ENCODE assay signal across 28 mouse cellular contexts in genomic region chr3:51525186-51525785, GRCm38 (mm10). TPM values are rescaled to one million over a fixed set of nuclear protein-coding genes. Genes with fewer than 3 reads are reported as not detected.
DNase-seq lines count a peak whose midpoint lies in the region; TF ChIP-seq lines count a peak whose summit lies in the region.
"Had no signal": no experiment of that assay in that cellular context is flagged by ENCODE, and none has a peak within 500 bp of the region (broad histone marks: within the 10 kb centered on the region; RNA-seq: fewer than 3 reads in every experiment).

No protein-coding gene starts in this region.

- intact Hi-C loops in heart, adult 2 months (cut with DNase I), result no loop called here
- intact Hi-C loops in heart, postnatal 25 days (cut with DNase I), result no loop called here

- no peak for TF ChIP-seq EP300 in ES-Bruce4 (IDR thresholded peaks at IDR 0.05; ENCODE audit: insufficient read depth, low read depth, low read length)
- TF ChIP-seq EP300 in heart, adult 2 months (IDR thresholded peaks at IDR 0.05; ENCODE audit: insufficient read depth, low read depth, low read length), result no peak

- 90% methylated on average over 16 of the region's 16 CpGs for WGBS in heart, adult 2 months

- no peaks in the 10 kb centered on the region for H3K4me1 ChIP-seq in ES-Bruce4 (ENCODE audit: control insufficient read depth, insufficient read depth, low read length)
- H3K4me1 ChIP-seq in heart, adult 2 months (ENCODE audit: control insufficient read depth, insufficient read depth, low read length), result no peaks in the 10 kb centered on the region
- H3K4me1 ChIP-seq: embryonic facial prominence, embryonic 12.5 days; forebrain, embryonic 12.5 days; hindbrain, embryonic 12.5 days; kidney, embryonic 15.5 days; liver, embryonic 13.5 days; midbrain, embryonic 12.5 days; neural tube, embryonic 15.5 days had no signal

- no peaks in the 10 kb centered on the region for H3K9me3 ChIP-seq in ES-Bruce4 (replicated peaks; ENCODE audit: control insufficient read depth, insufficient read depth, low read length, poor library complexity, severe bottlenecking)
- H3K9me3 ChIP-seq: embryonic facial prominence, embryonic 12.5 days; forebrain, embryonic 12.5 days; G1E; hindbrain, embryonic 12.5 days; kidney, embryonic 15.5 days; liver, embryonic 13.5 days; midbrain, embryonic 12.5 days; neural tube, embryonic 15.5 days had no signal

- no peaks in the 10 kb centered on the region; the same call in 1 of the 2 replicates for H3K36me3 ChIP-seq in ES-Bruce4 (ENCODE audit: control insufficient read depth, insufficient read depth, low read length, poor library complexity, severe bottlenecking)
- H3K36me3 ChIP-seq in heart, adult 2 months (ENCODE audit: control insufficient read depth, insufficient read depth, low read length), result peaks cover 5% of the 10 kb centered on the region; the same call in 1 of the 2 replicates

- peak overlapping the region; percentile 0; the same call in 1 of the 2 replicates for H3K27ac ChIP-seq in ES-Bruce4 (ENCODE audit: insufficient read depth, low read length)
- H3K27ac ChIP-seq in heart, adult 2 months, result no peak overlapping the region
- H3K27ac ChIP-seq: embryonic facial prominence, embryonic 12.5 days; forebrain, embryonic 12.5 days; hindbrain, embryonic 12.5 days; kidney, embryonic 15.5 days; liver, embryonic 13.5 days; midbrain, embryonic 12.5 days; neural tube, embryonic 15.5 days had no signal

- no peak overlapping the region for H3K9ac ChIP-seq in ES-Bruce4 (ENCODE audit: low read depth, poor library complexity, severe bottlenecking)
- no peak overlapping the region for H3K9ac ChIP-seq in heart, adult 2 months (ENCODE audit: low read depth, low read length)
- H3K9ac ChIP-seq: embryonic facial prominence, embryonic 12.5 days; forebrain, embryonic 12.5 days; hindbrain, embryonic 12.5 days; kidney, embryonic 15.5 days; liver, embryonic 13.5 days; midbrain, embryonic 12.5 days; neural tube, embryonic 15.5 days had no signal

- no peaks in the 10 kb centered on the region for H3K79me2 ChIP-seq in heart, adult 2 months (replicated peaks; ENCODE audit: control insufficient read depth, insufficient read depth, low read length)

- peak; percentile 44 for DNase-seq in adrenal gland, postnatal 14 days
- DNase-seq in adrenal gland, postnatal 36 days, result no peak
- peak; percentile 46 to 60 for DNase-seq in cerebellum, adult 18-20 months
- DNase-seq in cerebellum, postnatal 14 days, result peak; percentile 75 to 80
- DNase-seq in embryo, embryonic 10 days (ENCODE audit: low spot score), result no peak
- no peak for DNase-seq in heart, adult 2 months
- no peak for DNase-seq in heart, postnatal 25 days (ENCODE audit: low spot score)
- DNase-seq: adrenal gland, adult 8-10 months; heart, postnatal 10 days; kidney, adult 11 months; kidney, postnatal 36 days; liver, embryonic 13.5 days; lung, adult 2 months; lung, postnatal 14 days; right cerebral cortex, adult 18-20 months; right cerebral cortex, postnatal 4 days; thymus, adult 18-20 months; thymus, postnatal 36 days had no signal

- H3K4me3 ChIP-seq in ES-Bruce4 (ENCODE audit: low read depth, low read length), result no peak overlapping the region
- no peak overlapping the region for H3K4me3 ChIP-seq in heart, adult 2 months
- H3K4me3 ChIP-seq: embryonic facial prominence, embryonic 12.5 days; erythroblast, embryonic 14.5 days; forebrain, embryonic 12.5 days; hindbrain, embryonic 12.5 days; kidney, embryonic 15.5 days; liver, embryonic 13.5 days; midbrain, embryonic 12.5 days; neural tube, embryonic 15.5 days had no signal

- TF ChIP-seq CTCF in ES-Bruce4 (IDR thresholded peaks at IDR 0.05; ENCODE audit: low read depth, low read length), result no peak
- TF ChIP-seq CTCF in heart, adult 2 months (IDR thresholded peaks at IDR 0.05), result no peak

- no peaks in the 10 kb centered on the region for H3K27me3 ChIP-seq in ES-Bruce4 (ENCODE audit: control insufficient read depth, insufficient read depth, low read length, poor library complexity, severe bottlenecking)
- no peaks in the 10 kb centered on the region for H3K27me3 ChIP-seq in heart, adult 2 months (ENCODE audit: control insufficient read depth, insufficient read depth, low read length)
- H3K27me3 ChIP-seq: embryonic facial prominence, embryonic 12.5 days; forebrain, embryonic 12.5 days; hindbrain, embryonic 12.5 days; kidney, embryonic 15.5 days; liver, embryonic 13.5 days; midbrain, embryonic 12.5 days; neural tube, embryonic 15.5 days; Patski had no signal

- TF ChIP-seq POLR2A in ES-Bruce4 (IDR thresholded peaks at IDR 0.05; ENCODE audit: insufficient read depth, low read length), result no peak
- no peak for TF ChIP-seq POLR2A in heart, adult 2 months (IDR thresholded peaks at IDR 0.05; ENCODE audit: insufficient read depth, low read depth, low read length)

RNA-seq across cellular contexts. Expression of gene Setd7, which starts 35.4 kb away (rescaled TPM):
- total RNA-seq in adrenal gland, postnatal 14 days (2021), result 33.5 and 47.5 TPM in 2 replicates
- total RNA-seq in adrenal gland, postnatal 36 days (2021), result 10 to 100 TPM; 50.6 to 52.8 TPM
- polyA plus RNA-seq in ES-Bruce4 (2011; ENCODE audit: insufficient read depth, insufficient read length, low read depth, missing spikeins), result 46.1 and 48.1 TPM in 2 replicates
- 10 to 100 TPM; 51.0 to 68.2 TPM for total RNA-seq in heart, adult 2 months (2021)
- polyA plus RNA-seq in heart, adult 2 months (2012; rRNA removed), result 21.6 and 36.6 TPM in 2 replicates
- 10 to 100 TPM; 55.4 to 64.8 TPM for total RNA-seq in heart, postnatal 25 days (2021)

RNA-seq across cellular contexts. Expression of gene Rab33b, which starts 41.6 kb away (rescaled TPM):
- total RNA-seq in adrenal gland, postnatal 14 days (2021), result 13.1 TPM in 2 replicates
- 10 to 100 TPM; 15.8 to 17.8 TPM for total RNA-seq in adrenal gland, postnatal 36 days (2021)
- polyA plus RNA-seq in ES-Bruce4 (2011; ENCODE audit: insufficient read depth, insufficient read length, low read depth, missing spikeins), result 6.7 and 7.7 TPM in 2 replicates
- 10 to 100 TPM in 1 of 2 experiments, 1 to 10 TPM in 1; 9.2 to 10.7 TPM for total RNA-seq in heart, adult 2 months (2021)
- 3.9 and 7.1 TPM in 2 replicates for polyA plus RNA-seq in heart, adult 2 months (2012; rRNA removed)
- 1 to 10 TPM; 7.9 to 9.4 TPM for total RNA-seq in heart, postnatal 25 days (2021)

Comparison
In these comparisons a context has a peak if more than half of its experiments do, and no peak if none do; other contexts are left out.
1. DNase-seq: peak in adrenal gland, postnatal 14 days (single experiment), cerebellum, adult 18-20 months (2 of 2) and cerebellum, postnatal 14 days (2 of 2); none in adrenal gland, postnatal 36 days (0 of 2), embryo, embryonic 10 days (single experiment), heart, adult 2 months (0 of 2) and heart, postnatal 25 days (single experiment).